Mouse (Mus musculus) layer of hippocampus, adult 11-12 months (tissue): ENCODE data around the gene Saysd1.

Source experiments
- DNase-seq: peaks from one replicate; pipeline ENCODE4 v3.0.0; 2022; ENCODE audit warnings: low spot score

The Saysd1 gene

DNA sequence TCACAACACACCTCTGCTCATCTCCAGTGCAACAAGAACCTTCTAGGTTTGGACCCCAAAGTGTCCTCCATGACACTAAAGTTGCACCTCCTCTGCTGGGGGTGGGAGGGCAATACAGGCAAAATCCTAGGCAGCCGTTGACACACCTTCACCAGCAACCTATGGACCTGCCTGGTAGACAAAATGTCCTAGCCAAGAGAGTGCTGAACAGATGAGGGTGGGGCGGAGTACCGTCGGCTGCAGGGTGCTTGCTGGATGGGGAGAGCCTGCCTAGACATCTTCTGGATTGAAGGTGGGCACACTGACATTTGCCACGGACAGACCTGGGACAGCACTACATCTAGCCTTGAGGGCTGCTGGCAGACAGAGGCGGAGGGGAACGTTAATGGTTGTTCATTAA lies 26.1 kb upstream of the Saysd1 start:
- DNase-seq: no peak

DNA sequence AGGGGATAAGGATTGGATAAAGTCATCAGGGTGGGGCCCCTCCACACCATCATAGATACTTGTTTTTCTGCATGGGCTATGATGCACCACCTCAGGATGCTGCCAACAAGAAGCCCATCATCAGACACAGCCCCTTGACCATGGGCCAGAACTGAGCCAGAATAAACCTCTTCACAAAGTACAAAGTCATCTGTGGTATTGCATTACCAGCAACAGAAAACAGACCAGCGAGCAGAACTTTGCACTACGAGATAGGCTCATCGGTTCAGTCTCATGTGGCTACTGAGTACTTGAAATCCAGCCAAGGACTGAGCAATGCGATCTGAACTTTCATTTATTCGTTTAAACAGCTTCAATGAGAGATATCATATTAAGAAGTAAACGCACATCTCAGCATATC lies 24.4 kb upstream of the Saysd1 start:
- DNase-seq: no peak

DNA sequence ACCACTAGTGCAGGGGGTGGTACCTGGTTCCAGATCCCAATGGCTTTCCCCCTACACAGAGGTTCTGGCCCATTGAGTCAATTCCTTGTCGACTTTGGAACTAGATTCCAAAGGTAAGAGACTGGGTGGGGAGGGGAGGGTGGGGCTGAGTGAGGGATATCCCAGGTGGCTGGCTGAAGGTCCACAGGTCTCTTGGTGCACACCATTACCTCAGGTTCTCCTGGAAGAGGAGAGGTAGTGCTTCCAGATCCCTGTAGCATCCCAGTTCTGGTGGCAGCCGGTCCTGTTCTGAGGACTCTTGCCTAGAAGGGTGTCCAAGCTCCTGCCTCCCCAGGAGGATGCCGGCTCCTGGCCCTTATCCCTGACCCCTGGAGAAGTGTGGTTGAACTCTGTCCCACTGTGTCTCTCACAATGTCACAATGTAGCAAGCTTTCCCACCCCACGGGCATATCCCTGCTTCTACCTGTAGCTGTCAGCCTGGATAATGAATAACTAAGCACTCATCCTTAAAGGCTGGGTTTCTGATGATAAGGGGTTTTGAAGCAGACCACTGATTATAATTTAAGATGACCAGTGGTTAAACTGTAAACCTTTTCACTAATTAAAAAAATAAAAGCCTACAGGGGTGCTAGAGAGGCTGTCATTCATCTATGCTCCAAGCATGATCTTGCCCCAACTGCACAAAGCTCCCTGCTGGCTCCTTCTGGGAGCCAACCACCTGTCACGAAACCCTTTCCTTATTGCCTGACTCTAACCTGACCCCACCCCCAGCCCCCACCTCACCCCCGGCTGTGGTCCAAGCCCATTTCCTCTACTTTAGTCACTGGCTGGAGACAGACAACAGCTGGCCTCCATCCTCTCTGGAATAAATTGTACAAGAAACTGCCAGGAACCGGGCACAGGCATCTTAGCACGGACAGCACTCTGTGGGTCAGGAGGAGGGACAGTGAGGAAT lies 20.7 kb upstream of the Saysd1 start:
- no peak for DNase-seq

DNA sequence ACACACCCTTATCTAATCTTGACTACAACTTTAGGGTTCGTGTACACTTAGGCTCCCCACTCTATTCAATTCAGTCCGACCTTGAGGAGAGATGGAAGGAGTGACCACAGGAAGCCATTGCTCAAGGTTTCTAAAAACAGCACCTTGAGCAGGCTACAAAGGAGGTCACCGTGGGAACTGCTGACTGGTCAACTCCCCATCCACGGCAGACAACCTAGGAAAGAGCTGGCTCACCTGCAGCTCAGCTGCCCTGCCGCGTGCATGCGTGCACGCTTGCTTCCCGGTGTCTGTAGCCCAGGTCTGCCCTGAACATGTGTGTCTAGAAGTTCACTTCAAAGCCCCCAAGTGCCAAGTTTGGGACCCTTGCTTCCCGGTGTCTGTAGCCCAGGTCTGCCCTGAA lies 19.3 kb upstream of the Saysd1 start:
- DNase-seq: no peak

DNA sequence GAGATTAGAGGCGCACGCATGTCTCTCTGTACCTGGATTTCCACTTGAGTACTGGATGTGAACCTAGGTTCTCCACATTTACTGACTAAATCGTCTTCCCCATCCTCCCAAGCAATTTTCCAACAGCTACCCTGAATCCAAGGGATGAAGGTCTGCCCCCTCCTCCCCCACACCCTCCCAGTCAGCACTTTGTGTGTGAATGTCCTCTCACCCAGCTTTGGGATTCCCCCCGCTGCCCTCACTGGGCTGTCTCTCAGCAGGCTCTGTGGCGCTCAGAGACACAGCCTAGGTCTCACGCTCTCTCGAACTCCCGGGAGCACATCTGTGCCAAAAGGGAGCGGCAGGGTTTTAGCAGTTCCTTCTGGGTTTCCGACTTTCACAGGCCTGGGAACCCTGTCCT lies 17.4 kb upstream of the Saysd1 start:
- DNase-seq: no peak

DNA sequence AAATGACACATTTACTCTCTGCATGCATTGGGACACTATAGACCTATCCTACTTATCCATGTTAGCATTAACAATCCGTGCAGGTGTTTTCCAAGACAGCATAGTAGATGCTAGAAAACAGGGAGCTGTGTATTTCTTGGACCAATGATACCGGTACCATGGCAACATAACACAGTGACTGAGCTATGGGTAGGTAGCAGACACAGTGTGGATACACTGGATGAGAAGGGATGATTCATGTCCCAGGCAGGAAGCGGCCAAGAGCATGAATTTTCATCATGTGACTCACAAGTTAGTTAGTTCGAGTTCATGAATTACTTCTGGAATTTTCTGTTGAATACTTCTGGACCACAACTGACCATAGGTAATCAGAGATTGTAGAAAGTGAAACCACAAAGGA lies 16.6 kb upstream of the Saysd1 start:
- no peak for DNase-seq

DNA sequence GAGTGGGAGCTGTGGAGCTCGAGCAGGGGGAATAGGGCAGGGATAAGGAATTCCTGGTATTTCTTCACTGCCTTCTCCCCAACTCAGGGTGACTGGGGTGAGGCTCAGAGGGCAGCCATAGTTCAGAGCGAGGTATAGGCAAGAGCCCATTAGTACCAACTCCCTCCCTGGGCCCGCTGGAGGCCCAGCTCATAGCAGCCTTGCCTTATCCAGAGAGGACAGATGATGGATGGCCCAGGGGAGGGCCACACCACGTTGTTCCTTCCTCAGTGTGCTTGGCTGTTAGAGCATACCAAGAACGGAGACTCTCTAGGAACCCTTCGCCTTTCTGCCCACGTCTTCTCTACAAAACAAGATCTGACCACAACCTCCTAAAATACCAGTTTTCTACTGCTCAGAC lies 15.9 kb upstream of the Saysd1 start:
- DNase-seq: no peak

DNA sequence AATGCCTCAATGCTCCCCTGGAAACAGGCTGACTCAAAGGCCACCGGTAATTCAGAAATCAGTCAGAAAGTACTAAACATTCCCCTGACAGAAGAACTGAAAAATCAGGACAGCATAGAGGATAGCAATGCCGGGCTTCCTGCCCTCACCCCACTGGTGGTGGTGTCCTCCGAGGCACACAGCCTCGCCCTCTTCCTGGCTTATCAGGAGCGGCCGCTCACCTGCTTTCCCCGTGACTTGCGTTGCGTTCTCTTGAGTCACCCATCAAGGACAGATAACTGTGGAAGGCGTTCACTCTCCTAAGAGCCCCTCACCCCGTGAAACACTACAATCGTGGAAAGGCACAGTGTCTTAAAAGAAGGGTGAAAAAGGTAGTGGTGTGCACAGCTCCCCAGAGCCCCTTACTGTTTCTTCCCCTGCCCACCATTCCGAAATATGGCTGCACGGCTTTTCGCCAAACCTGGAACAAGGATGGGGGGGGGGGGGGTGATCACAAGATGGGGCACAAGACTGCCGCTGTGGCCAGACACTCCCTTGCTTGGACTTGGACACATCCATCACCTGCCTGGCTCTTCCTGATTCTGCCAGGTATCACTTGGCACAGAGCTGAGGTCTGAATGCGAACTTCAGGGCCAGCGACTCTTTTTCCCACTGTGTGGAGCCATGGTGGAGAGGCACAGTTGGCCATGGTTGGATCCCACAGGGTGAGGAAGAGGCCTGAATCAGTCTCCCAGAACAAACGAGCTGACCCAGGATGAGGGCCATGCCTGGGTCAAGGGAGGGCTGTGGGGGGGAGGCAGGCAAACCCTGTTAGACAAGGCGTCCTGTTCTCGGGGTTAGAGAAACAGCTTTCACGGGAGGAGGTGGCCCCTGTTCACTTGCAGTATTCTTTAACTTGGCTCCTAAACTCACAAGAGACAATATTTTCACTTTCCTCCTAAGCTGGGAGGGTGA lies 11.1 kb upstream of the Saysd1 start:
- DNase-seq: no peak

DNA sequence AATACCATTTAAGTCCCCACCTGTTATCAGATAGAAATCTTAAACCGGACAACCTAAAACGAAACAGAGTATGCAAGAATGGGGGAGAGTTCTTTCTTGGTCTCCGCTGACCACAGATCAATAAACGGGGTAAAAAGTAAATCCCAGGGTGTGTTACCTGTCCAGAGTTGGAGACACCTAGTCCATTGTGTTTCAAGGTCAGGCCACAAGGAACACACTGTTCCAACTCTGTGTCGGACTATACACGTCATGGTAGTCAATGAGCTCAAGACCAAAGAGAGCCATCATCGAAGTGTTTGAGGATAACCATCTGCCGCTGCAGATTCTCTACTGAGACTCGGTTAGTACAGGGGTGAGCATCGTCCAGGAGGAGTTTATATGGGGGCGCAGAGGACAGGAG lies 10.2 kb upstream of the Saysd1 start:
- no peak for DNase-seq

DNA sequence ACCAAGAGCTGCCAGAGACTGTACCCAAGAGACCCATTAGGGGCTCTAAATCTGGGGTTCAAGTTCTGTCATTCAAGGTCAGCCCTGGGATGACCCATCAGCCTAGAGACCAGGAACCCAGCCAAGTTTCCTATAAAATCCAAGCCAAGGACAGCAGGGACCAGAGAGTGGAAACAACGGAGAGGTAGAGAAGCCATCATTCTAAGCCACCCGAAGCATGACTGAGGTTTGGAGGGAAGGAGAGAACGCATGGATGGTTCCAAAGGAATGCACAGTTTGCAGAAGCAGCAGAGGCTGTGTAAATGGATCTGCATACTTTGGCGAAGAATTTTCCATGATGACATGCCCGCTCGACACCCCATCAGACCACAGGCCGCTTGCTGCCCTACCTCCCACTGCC lies 9.5 kb upstream of the Saysd1 start:
- DNase-seq: no peak

DNA sequence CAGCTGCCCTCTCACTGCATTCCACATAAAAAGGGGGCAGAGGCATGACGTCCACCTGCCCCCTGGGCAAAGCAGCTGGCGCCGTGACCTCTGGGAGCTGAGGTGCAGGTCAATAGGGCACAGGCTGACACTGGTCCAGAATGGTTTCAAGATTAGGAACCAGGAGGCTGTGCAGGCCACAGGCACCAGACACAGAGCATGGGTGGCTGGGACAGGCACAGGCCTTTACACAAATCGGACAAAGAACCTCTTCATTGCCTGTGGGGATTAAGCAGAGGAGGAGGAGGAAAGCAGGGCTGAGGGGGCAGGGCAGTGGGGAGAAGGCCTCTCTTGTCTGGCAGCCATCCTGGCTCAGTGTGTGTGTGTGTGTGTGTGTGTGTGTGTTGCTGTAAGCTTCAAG lies 5.8 kb upstream of the Saysd1 start:
- peak; percentile 41 for DNase-seq

DNA sequence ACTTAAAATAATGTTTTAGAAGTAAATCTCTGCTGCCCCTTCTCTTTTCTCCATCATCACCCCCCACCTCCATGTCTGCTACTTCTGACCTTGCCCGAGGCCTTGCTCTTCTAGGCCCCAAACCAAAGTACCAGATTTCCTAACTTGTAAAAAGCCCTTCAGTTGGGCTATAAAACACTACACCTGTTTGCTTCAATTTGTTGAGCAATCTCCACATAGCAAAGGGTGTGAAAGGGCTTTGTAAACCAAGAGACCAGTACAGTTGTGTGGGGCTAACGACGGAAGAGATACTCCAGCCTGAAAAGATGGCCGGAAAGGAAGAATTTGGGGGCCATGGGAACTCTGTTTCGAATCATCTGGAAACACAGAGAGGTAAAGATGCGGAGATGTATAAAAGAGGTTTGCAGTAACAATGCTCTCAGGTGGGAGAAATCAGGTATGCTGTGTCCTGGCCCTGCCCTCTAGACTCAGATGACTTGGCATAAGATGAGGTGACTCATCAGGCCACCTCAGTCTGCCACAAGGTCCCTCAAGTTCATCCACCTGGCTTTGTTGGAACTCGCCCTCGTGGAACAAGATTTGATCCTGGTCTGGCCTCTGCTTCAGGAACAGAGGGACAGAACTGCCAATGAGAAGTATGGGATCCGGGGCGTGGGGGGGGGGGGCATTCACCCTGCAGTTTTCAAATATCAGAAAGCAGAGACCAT lies 3.2 kb downstream of the Saysd1 start:
- no peak for DNase-seq

DNA sequence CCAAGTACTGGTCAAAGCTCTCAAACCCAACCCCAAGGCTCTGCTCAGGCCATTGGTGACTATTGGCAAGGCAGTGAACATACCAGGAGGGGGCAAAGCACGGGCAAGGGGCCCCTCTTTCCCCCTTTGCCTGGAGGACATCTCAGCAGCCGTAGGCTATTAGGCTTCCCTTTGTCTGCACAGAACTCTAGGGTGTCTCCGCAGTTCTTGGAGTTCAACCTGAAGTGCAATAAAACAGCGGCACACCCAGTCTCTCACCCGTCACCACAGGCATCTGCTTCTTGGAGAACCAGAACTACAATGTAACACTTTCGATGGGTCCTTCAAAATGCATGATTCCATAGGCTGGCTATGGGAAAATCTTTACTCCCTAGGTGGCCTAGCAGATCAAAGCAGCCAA lies 10.2 kb downstream of the Saysd1 start:
- DNase-seq: no peak

DNA sequence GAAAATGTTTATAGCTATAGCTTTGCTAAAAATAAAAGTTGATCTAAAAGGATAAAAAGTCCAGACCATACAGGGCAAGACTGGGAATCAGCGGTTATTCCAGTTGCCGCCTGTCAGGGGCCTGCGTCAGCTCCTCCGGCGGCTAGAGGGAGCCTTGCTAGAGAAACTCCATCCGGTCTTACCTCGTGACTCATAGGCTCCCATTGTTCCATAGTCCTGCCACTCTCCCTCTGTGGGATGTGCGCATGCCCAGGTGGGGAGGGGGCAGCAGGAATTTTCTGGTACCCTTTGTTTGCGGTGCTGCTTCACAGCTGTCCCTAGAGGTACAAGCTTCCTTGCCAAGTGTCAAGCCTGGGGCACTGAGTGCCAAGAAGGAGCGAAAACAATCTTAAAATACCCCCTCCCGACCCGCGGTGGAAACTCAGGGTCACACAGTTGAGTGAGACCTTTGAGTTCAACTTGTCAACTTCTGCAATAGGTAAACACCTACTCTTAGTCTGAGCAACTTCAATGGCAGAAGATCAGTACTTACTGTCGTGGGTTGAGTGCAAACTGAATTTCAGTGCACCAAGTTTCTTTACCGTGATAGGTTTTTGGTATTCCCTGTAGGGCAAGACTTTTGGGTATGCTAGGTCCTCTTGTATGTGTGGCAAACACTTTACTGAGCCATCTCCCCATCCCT lies 10.8 kb downstream of the Saysd1 start:
- DNase-seq: no peak

DNA sequence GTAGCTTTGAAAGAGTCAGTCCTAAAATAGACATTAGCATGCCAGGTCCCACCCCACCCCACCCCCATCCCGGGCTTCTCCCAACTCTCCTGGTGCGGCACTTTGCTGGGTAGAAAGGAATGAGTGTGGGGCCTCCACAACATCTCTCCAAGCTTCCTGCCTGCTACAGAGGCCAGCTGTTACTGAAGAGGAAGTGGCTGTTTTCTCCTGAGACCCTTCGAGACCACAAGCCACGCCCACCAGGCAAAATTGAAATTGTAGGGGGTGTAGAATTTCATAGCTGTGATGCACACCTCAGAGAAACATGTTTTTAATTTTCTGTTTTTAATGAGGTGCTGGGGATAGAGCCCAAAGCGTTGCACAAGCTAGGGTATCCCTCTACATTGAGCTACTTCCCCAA lies 17.5 kb downstream of the Saysd1 start:
- DNase-seq: no peak

DNA sequence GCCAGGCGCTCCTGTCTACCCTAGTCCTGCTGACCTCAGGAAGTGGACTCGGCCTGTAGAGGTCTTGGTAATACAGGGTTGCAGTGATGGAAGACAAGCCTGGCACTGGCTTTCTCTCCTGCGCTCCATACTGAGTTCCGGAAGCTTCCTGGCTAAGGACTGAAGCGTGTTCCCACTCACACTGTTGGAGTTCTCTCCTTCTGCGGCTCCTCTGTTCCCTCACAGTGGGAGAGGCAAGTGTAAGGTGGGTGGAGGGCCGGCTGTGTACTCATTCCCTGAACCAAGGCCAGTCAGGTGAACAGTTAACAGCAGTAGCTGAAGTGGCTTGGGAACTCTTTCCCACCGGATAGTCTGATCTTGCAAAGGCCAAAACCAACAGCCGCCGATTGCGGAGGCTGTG lies 18.3 kb downstream of the Saysd1 start:
- DNase-seq: no peak

DNA sequence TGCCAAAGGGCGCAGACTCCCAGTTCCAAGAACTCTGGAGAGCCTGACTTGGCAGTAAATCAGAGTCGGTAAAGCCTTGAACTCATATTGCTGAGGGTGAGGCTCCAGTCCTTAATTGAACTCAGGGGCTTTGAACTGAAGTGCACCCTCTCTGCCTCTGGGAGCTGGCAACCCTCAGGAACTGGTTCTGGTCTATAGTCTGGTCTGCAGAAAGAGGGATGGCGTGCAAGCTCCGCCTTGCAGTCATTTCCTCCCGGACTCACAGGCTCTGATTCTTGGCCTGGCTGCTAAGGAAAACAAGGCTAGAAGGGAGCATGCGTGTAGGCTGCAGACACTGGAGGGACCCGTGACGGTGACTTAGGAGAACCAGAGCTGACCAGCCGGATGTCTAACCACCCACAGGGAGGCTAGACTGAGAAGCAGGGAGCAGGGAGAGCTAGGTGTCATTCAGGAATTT lies 22.2 kb downstream of the Saysd1 start:
- no peak for DNase-seq

DNA sequence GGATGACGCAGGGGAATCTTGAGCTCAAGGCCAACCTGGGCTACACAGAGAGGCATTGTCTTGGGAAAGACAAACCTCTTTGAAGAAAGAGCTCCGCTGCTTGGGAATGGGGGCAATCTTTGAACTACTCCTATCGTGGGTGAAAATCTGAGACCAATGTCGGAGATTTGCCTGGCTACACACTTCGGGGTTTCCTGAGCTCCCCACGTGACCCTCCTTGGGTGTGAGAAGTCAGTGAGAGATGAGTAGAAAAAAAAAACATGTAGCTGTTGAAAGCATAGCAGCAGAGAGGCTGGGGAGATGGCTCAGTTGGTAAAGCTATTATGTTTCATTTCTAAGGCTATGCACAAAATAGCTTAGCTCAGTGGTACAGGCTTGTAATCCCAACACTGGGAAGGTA lies 23.4 kb downstream of the Saysd1 start:
- no peak for DNase-seq

DNA sequence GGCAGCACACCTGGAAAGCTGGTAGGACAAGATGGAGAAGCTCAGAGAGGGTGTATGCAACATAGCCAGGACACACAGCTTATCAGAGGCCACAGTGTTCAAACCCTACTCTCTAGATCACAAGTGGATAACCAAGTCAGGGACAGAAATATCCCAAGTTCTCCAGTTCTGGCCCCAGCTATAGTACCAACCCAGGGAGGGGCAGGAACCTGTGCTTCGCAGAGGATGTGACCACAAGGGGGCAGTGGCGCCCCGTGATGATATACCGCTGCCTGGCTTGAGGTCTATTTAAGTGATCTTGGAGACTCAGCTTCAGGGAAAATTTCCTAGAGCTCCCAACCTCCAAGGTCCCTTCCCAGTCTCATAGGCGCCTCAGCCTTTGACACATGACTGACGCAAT lies 24.4 kb downstream of the Saysd1 start:
- peak; percentile 91 for DNase-seq

DNA sequence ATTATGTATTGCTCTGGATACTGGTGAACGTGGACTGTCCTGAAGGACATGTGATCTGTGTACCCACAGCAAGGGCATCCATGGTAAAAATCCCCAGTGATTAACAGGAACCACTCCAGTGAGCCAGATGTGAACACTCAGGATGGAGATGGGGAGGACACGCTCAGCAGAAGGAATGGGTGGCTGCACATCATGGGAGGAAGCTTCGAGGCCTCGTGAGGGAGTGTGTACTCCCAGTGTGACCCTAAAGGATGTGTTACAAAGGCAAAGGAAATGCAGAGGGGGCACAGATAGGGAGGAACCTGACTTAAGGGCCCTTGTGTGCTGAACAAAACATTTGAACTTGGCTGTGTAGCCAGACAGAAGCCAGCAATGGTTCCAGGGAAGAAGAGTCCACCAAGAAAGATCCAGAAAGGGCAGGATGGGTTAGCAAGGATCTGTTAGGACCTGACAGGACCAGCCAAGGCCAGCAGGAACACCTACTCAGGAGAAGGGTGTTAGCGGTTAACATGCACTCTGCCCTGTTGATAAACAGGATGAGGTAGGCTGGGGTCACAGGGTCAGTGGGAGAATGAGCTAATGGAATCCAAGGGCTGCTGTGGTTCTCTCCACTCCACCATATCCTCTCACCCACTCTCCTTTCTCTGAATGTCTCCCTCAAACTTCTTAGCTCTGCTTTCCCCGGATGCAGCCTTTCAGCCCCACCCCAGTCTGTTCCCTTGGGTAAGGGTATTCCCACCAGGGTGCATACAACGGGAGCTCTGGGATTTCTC lies 25.0 kb downstream of the Saysd1 start:
- DNase-seq: no peak

DNA sequence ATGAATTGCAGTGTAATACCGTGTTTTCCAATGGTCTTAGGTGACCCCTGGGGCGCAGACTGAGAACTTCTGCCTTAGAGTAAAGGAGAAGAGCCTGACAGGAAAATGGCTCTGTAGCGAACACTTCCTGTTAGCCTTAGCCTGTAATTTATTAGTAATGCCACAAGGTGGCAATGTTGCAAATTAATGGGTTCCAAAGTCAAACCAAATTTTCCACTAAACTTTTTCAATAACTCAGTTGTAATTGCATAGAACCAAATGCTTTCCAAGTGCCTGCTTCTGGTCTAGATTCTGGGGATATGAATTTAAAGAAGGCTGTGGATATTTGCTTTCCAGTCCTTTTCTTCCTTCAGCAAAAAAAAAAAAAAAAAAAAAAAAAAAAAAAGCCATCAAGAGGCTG lies 26.1 kb downstream of the Saysd1 start:
- no peak for DNase-seq
